Mouse (Mus musculus) MEL-GATA-1-ER (cell line): ENCODE measurements around the gene Tor1a.
"Not testable (repeated sequence)": the region's sequence is repeated elsewhere in the genome, so short reads cannot be mapped to it uniquely, and the experiment has no call there.

Source experiments
- DNase-seq: peaks from one replicate; pipeline ENCODE4 v3.0.0-alpha.2; 2012; ENCODE audit warnings: low read depth; ENCODE audit errors: extremely low read depth

Gene Tor1a

GRCm38 (mm10) chr2:30918780-30919329, 48.9 kb downstream of the Tor1a start:
- no peak for DNase-seq

DNA sequence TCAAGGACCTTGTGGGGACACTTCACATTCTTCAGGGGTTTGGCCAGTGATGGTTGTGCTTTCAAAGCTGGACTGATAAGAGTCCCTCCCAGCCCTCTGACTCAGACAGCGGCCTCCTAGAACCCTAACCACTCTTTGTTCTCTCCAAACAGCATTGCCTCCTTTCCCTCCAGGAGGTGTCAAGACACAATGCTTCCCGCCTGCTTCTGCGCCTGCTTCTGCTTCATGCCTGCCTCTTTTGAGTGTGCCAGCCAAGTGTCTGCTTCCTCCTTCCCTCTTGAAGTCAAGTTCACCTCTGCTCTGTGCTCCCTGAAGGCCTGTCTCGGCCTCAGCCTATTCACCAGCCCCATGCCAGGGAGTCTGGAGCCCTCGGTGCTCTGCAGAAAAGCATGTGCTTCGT, 49.6 kb downstream of the Tor1a start:
- no peak for DNase-seq

DNA sequence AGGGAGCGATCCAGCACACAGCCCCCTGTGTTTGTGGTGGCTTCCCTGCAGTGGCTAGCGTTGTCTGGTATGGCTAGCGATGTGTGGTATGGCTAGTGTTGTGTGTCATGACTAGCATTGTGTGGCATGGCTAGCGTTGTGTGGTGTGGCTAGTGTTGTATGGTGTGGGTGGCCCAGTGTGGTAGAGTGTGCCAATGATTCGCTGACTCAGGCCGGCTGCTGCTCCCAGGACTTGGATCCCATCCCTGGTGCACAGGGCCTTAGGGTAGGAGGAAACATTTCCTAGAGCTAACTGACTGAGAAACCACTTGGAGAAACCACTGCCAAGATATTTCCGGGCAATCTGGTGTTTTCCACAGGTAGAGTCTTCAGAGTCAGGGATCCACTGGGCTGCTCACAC, 50.1 kb downstream of the Tor1a start:
- DNase-seq = no peak

DNA sequence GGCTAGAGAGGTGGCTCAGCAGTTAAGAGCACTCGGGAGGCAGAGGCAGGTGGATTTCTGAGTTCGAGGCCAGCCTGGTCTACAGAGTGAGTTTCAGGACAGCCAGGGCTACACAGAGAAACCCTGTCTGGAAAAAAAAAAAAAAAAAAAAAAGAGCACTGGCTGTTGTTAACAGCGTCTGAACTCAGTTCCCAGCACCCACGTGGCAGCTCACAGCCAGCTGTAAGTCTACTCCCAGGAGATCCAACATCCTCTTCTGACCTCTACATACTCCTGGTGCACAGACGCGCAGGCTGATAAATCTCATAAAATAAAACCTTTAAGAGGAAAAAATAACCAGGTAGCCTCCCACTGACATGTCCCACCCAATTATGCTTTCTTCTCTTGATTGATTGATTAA, 51.8 kb downstream of the Tor1a start:
- DNase-seq = not testable (repeated sequence)

GRCm38 (mm10) chr2:30915376-30915775, 52.4 kb downstream of the Tor1a start:
- no peak for DNase-seq

DNA sequence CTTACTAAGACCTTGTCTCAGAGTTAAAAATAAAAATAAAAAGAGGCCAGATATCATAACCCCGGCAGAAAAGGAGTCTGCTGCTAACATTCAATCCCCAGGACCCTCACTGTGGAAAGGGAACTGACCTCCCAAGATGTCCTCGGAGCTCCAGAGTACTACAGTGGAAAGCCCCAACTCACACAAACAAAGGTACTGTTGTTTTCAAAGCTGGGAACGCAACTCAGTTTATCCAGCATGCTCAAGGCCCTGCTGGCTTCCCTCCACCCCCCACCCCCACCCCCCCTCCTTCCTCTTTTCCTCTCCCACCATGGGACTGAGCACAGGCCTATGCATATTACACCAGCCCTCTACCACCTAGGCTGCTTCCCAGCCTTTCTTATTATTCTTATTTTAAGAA, 52.9 kb downstream of the Tor1a start:
- no peak for DNase-seq

DNA sequence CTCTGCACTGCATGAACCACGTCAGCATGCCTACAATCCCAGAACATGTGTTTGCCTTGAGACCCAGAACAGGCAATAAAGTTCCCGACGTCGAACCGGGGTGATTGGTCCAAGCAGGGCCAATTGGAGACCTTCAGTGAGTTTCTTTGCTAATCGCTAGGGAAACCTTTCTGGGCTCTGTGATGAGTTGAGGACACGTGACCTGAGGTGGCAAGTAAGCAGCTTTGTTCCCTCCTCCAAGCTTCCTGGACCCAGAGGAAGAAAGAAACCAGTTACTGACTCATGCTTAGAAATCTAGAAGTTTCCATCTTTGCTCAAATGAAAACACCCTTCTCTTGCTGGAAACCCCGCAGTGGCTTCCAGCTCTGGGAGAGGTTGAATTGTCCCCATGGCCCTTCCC, 54.7 kb downstream of the Tor1a start:
- no peak for DNase-seq

- no peak for DNase-seq
These were observed 55.4 kb downstream of the Tor1a start for GRCm38 (mm10) chr2:30912291-30912773.
